Mouse (Mus musculus) CH12.LX (cell line): Measurements from ENCODE around the gene Pkp4. TPM values are rescaled to one million over a fixed set of nuclear protein-coding genes. Genes with fewer than 3 reads are reported as not detected.

ENCODE experiments used
- DNase-seq: peaks from one replicate; pipeline ENCODE4 v3.0.0-alpha.2; 2013; ENCODE audit errors: extremely low read depth
- H3K27ac ChIP-seq: 2 replicates; pipeline ENCODE4 v1.5.1; 2012; ENCODE audit warnings: low read depth, mild to moderate bottlenecking, control low read depth, moderate library complexity; ENCODE audit not compliant: insufficient read depth
- H3K27me3 ChIP-seq: replicated peaks from 2 replicates; pipeline ENCODE3; 2012; ENCODE audit warnings: inconsistent platforms
- H3K36me3 ChIP-seq, 2 experiments: replicated peaks in 1 of 2; 2 replicates each; pipeline versions ENCODE3 to v1.6.1; 2012; ENCODE audit warnings: inconsistent platforms in 1 of 2, low read length in 1 of 2, mild to moderate bottlenecking in 1 of 2, mixed read lengths in 1 of 2, moderate library complexity in 1 of 2; ENCODE audit not compliant: control insufficient read depth in 1 of 2, insufficient read depth in 1 of 2
- H3K4me1 ChIP-seq, 2 experiments: 2 replicates each; pipeline ENCODE4 v1.6.1; 2012; ENCODE audit warnings: inconsistent platforms in 1 of 2, moderate library complexity in 1 of 2; ENCODE audit not compliant: insufficient read depth in 2 of 2, control insufficient read depth in 1 of 2
- H3K4me2 ChIP-seq: 2 replicates; pipeline ENCODE4 v1.6.1; 2012; ENCODE audit warnings: low read depth, mild to moderate bottlenecking, control low read depth; ENCODE audit not compliant: poor library complexity, insufficient read depth, severe bottlenecking
- H3K4me3 ChIP-seq, 3 experiments: fragments of 150-350 bp in 1 of 3; sonication (generic) in 1 of 3; replicated peaks in 1 of 3; 2 replicates each; pipeline versions ENCODE3 to v1.5.1; 2011 to 2012; ENCODE audit warnings: low read depth in 2 of 3, low read length in 2 of 3, mild to moderate bottlenecking in 2 of 3, moderate library complexity in 2 of 3, control low read depth in 1 of 3, improper control_type of control experiment in 1 of 3, inconsistent platforms in 1 of 3, mixed read lengths in 1 of 3; ENCODE audit not compliant: poor library complexity in 1 of 3
- H3K79me2 ChIP-seq: replicated peaks from 2 replicates; pipeline ENCODE4 v1.6.1; 2012; ENCODE audit warnings: mild to moderate bottlenecking, moderate library complexity; ENCODE audit not compliant: control insufficient read depth, poor library complexity, insufficient read depth, severe bottlenecking; ENCODE audit errors: extremely low read depth
- H3K9ac ChIP-seq: 2 replicates; pipeline ENCODE4 v1.6.1; 2012; ENCODE audit warnings: low read depth, mild to moderate bottlenecking, control low read depth, moderate library complexity; ENCODE audit not compliant: insufficient read depth
- H3K9me3 ChIP-seq: replicated peaks from 2 replicates; pipeline ENCODE3; 2012; ENCODE audit warnings: low read length, inconsistent platforms, mixed read lengths
- CTCF ChIP-seq, 2 experiments: IDR thresholded peaks in 1 of 2; conservative IDR thresholded peaks in 1 of 2; 2 replicates each; pipeline ENCODE4 v1.5.1; 2011 to 2012; ENCODE audit warnings: low read depth in 2 of 2, low read length in 2 of 2, improper control_type of control experiment in 1 of 2, inconsistent platforms in 1 of 2, mild to moderate bottlenecking in 1 of 2, moderate library complexity in 1 of 2
- GABPA ChIP-seq: IDR thresholded peaks from 2 replicates; pipeline ENCODE4 v1.6.1; 2012; ENCODE audit warnings: low read depth, low read length, improper control_type of control experiment, inconsistent platforms; ENCODE audit not compliant: insufficient replicate concordance
- IRF4 ChIP-seq: IDR thresholded peaks from 2 replicates; pipeline ENCODE4 v1.6.1; 2014; ENCODE audit warnings: low read depth, mild to moderate bottlenecking, inconsistent platforms, low read length, improper control_type of control experiment
- JUN ChIP-seq: IDR thresholded peaks from 2 replicates; pipeline ENCODE4 v1.6.1; 2011; ENCODE audit warnings: low read depth, mild to moderate bottlenecking, low read length, improper control_type of control experiment, moderate library complexity; ENCODE audit not compliant: insufficient read depth
- JUND ChIP-seq: conservative IDR thresholded peaks from 2 replicates; pipeline ENCODE4 v1.6.1; 2011; ENCODE audit warnings: low read depth, low read length, improper control_type of control experiment
- MAZ ChIP-seq: IDR thresholded peaks from 2 replicates; pipeline ENCODE4 v1.6.1; 2012; ENCODE audit warnings: low read depth, mild to moderate bottlenecking, inconsistent platforms, low read length, improper control_type of control experiment, moderate library complexity
- MEF2A ChIP-seq: IDR thresholded peaks from 2 replicates; pipeline ENCODE4 v1.6.1; 2014; ENCODE audit warnings: low read depth, mild to moderate bottlenecking, inconsistent platforms, low read length, improper control_type of control experiment, borderline replicate concordance
- MXI1 ChIP-seq: IDR thresholded peaks from 2 replicates; pipeline ENCODE4 v1.6.1; 2011; ENCODE audit warnings: mild to moderate bottlenecking, low read depth, low read length, improper control_type of control experiment
- MYC ChIP-seq: IDR thresholded peaks from 2 replicates; pipeline ENCODE4 v1.6.1; 2011; ENCODE audit warnings: low read depth, mild to moderate bottlenecking, improper control_type of control experiment, low read length
- PAX5 ChIP-seq: IDR thresholded peaks from 2 replicates; pipeline ENCODE4 v1.6.1; 2012; ENCODE audit warnings: low read length, inconsistent platforms, mixed read lengths
- POLR2A ChIP-seq: IDR thresholded peaks from 2 replicates; pipeline ENCODE4 v1.6.1; 2011; ENCODE audit warnings: low read depth, mild to moderate bottlenecking, improper control_type of control experiment, low read length
- RCOR1 ChIP-seq: conservative IDR thresholded peaks from 2 replicates; pipeline ENCODE4 v1.6.1; 2012; ENCODE audit warnings: low read depth, mild to moderate bottlenecking, inconsistent platforms, low read length, improper control_type of control experiment
- SIN3A ChIP-seq: IDR thresholded peaks from 2 replicates; pipeline ENCODE4 v1.6.1; 2012; ENCODE audit warnings: low read length, improper control_type of control experiment, inconsistent platforms
- USF1 ChIP-seq: IDR thresholded peaks from 2 replicates; pipeline ENCODE4 v1.6.1; 2014; ENCODE audit warnings: low read depth, mild to moderate bottlenecking, inconsistent platforms, low read length, improper control_type of control experiment
- USF2 ChIP-seq: conservative IDR thresholded peaks from 2 replicates; pipeline ENCODE4 v1.6.1; 2011; ENCODE audit warnings: low read depth, low read length, improper control_type of control experiment
- dilution Hi-C: fragments of 300-500 bp; cut with MboI; formaldehyde crosslinking; loops from 2 replicates; pipeline ENCODE4 v1.14.3; 2020; ENCODE audit warnings: low sequenced_read_pairs; ENCODE audit not compliant: extremely low pct_unique_long_range_greater_than_20kb, extremely low pct_ligation_motif_present
- in situ Hi-C: fragments of 300-500 bp; cut with MboI; formaldehyde crosslinking; loops from 3 replicates; pipeline ENCODE4 v1.14.3; 2019; ENCODE audit warnings: low sequenced_read_pairs, low pct_ligation_motif_present, low pct_unique_long_range_greater_than_20kb, mixed read lengths
- polyA plus RNA-seq: library from polyadenylated mRNA; unstranded; fragments of >175 nt; gene quantifications from 2 replicates; pipeline ENCODE4 v1.2.1, GENCODE M21; 2012; ENCODE audit warnings: low read depth; ENCODE audit not compliant: insufficient read length
- total RNA-seq, 2 experiments: library from RNA; depleted of rRNA; stranded (reverse); fragments of 300-350 nt in 1 of 2; fragments of >200 nt in 1 of 2; gene quantifications; 2 replicates each; pipeline ENCODE4 v1.2.3; 2012 to 2014

The Pkp4 gene
- total and polyA plus RNA-seq, 3 experiments: not detected

- Histone ChIP-seq H3K36me3 (no peaks in the 10 kb centered on the region), H3K27me3 (no peaks in the 10 kb centered on the region), H3K27ac (no peak overlapping the region), H3K4me1 (no peaks in the 10 kb centered on the region), H3K79me2 (no peaks in the 10 kb centered on the region), H3K4me3 (no peak overlapping the region), H3K9me3 (peaks cover 79% of the 10 kb centered on the region), H3K9ac (no peak overlapping the region), H3K4me2 (no peak overlapping the region)
- TF ChIP-seq JUND: no peak
- TF ChIP-seq USF2: no peak
- no peak for TF ChIP-seq MYC
- no peak for TF ChIP-seq USF1
- no peak for TF ChIP-seq SIN3A
- TF ChIP-seq MEF2A: no peak
- no peak for TF ChIP-seq GABPA
- no peak for TF ChIP-seq CTCF (conservative IDR thresholded peaks at IDR 0.05 in 1 of 2, IDR thresholded peaks at IDR 0.05 in 1 of 2; ENCODE audit: low read depth in 2 of 2, low read length in 2 of 2)
- no peak for TF ChIP-seq MXI1
- TF ChIP-seq RCOR1: no peak
- no peak for TF ChIP-seq JUN
- no peak for TF ChIP-seq POLR2A
- in situ Hi-C loops: no loop called here
- dilution Hi-C loops: no loop called here
- DNase-seq: no peak
Observed at GRCm38 (mm10) chr2:59350094-59350493, 189.4 kb downstream of the Pkp4 start.

GRCm38 (mm10) chr2:59351303-59352099, 190.9 kb downstream of the Pkp4 start:
- in situ Hi-C loops: no loop called here
- DNase-seq: no peak
- no peak overlapping the region for H3K9ac ChIP-seq
- no peaks in the 10 kb centered on the region for H3K79me2 ChIP-seq
- TF ChIP-seq PAX5 (no peak), IRF4 (no peak)
- TF ChIP-seq, all 38 proteins: peak for 0
- Histone ChIP-seq H3K4me2 (no peak overlapping the region), H3K27ac (no peak overlapping the region), H3K4me3 (no peak overlapping the region), H3K4me1 (no peaks in the 10 kb centered on the region), H3K36me3 (no peaks in the 10 kb centered on the region), H3K9me3 (peaks cover 81% of the 10 kb centered on the region), H3K27me3 (no peaks in the 10 kb centered on the region)
- dilution Hi-C loops: no loop called here

- no peak for DNase-seq
- no peaks in the 10 kb centered on the region for H3K27me3 ChIP-seq
- in situ Hi-C loops: no loop called here
- H3K79me2 ChIP-seq: no peaks in the 10 kb centered on the region
- H3K36me3 ChIP-seq: no peaks in the 10 kb centered on the region
- H3K4me2 ChIP-seq: no peak overlapping the region
- TF ChIP-seq MAZ: no peak
- TF ChIP-seq, all 38 proteins: peak for 0
- peaks cover 73% of the 10 kb centered on the region for H3K9me3 ChIP-seq
- H3K9ac ChIP-seq: no peak overlapping the region
- dilution Hi-C loops: no loop called here
- H3K27ac ChIP-seq: no peak overlapping the region
- no peak overlapping the region for H3K4me3 ChIP-seq
- no peaks in the 10 kb centered on the region for H3K4me1 ChIP-seq
Observed at GRCm38 (mm10) chr2:59353821-59354220, 193.2 kb downstream of the Pkp4 start.
